Mouse (Mus musculus) neural tube, embryonic 14.5 days (tissue): ENCODE results near the gene Cubn. TPM values are rescaled to one million over a fixed set of nuclear protein-coding genes. Genes with fewer than 3 reads are reported as not detected.

Experiments used
- ATAC-seq: fragments of 200-750 bp; cut with Nextera tagmentation; 2 replicates; pipeline ENCODE4 v1.8.0; 2017; ENCODE audit warnings: low read depth, mild to moderate bottlenecking, moderate TSS enrichment, moderate library complexity
- H3K27ac ChIP-seq: fragments of 300-500 bp; sonication (generic); 2 replicates; pipeline ENCODE4 v1.5.1; 2014; ENCODE audit warnings: low read depth, mild to moderate bottlenecking, control low read depth, low read length, moderate library complexity, mixed read lengths
- H3K27me3 ChIP-seq: fragments of 300-500 bp; sonication (generic); 2 replicates; pipeline ENCODE4 v1.6.1; 2014; ENCODE audit warnings: low read length; ENCODE audit not compliant: control insufficient read depth, insufficient read depth
- H3K36me3 ChIP-seq: fragments of 300-500 bp; sonication (generic); 2 replicates; pipeline ENCODE4 v1.6.1; 2014; ENCODE audit warnings: low read length, mixed read lengths; ENCODE audit not compliant: control insufficient read depth, insufficient read depth
- H3K4me1 ChIP-seq: fragments of 300-500 bp; sonication (generic); 2 replicates; pipeline ENCODE4 v1.6.1; 2014; ENCODE audit warnings: low read length; ENCODE audit not compliant: control insufficient read depth, insufficient read depth
- H3K4me2 ChIP-seq: fragments of 300-500 bp; sonication (generic); 2 replicates; pipeline ENCODE4 v1.6.1; 2014; ENCODE audit warnings: mild to moderate bottlenecking, low read depth, low read length, control low read depth
- H3K4me3 ChIP-seq: fragments of 300-500 bp; sonication (generic); 2 replicates; pipeline ENCODE4 v1.5.1; 2014; ENCODE audit warnings: low read depth, low read length, control low read depth, mixed read lengths
- H3K9ac ChIP-seq: fragments of 300-500 bp; sonication (generic); replicated peaks from 2 replicates; pipeline ENCODE4 v1.6.1; 2014; ENCODE audit warnings: low read depth, mild to moderate bottlenecking, control low read depth, low read length, mixed read lengths
- H3K9me3 ChIP-seq: fragments of 300-500 bp; sonication (generic); 2 replicates; pipeline ENCODE4 v1.6.1; 2016; ENCODE audit warnings: low read length; ENCODE audit not compliant: control insufficient read depth
- WGBS: fragments of 180-500 bp; shearing (Covaris S2); extraction: QIAGEN DNeasy Blood & Tissue Kit; methylation state at CpG from one replicate; pipeline ENCODE4 v1.1.7; 2014; 5-methylcytosine and 5-hydroxymethylcytosine counted together
- polyA plus RNA-seq: library from polyadenylated mRNA; unstranded; fragments of >200 nt; fragmentation: Nextera tagmentation; extraction: Ambion mirVana; gene quantifications from 2 replicates; pipeline ENCODE4 v1.2.1, GENCODE M21; 2014

Cubn gene
- 0.61 and 0.63 TPM in 2 replicates for polyA plus RNA-seq

DNA sequence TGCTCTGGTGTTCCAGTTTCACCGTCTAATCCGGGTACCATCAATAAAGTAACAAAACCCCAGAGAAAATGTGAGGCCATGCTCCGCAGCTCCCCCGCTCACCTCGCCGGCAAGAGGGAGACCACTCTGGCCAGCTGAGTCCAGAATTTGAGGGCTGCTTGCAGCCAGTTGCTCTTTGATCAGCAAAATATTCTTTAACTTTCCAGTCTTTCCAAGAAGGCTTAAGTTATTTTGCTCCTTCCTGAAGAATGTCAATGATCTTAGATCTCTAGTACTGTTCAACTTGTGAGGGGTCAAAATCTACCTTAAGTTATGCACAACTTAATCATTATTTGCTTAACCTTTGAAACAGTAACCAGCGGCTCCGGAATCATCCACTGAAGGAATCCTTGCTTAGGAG is at the start of gene Cubn:
Gene Cubn (minus strand): TSS at position 80 of the 400 bp plus-strand sequence.
- no peak within 1 kb of the TSS for H3K9ac ChIP-seq
- 43% methylated on average over 8 of the region's 8 CpGs for WGBS
- no peaks in the 10 kb centered on the region for H3K27me3 ChIP-seq
- no peaks in the 10 kb centered on the region for H3K36me3 ChIP-seq
- H3K4me2 ChIP-seq: no peak within 1 kb of the TSS
- H3K4me3 ChIP-seq: no peak within 1 kb of the TSS
- H3K27ac ChIP-seq: no peak within 1 kb of the TSS
- no peaks in the 10 kb centered on the region for H3K4me1 ChIP-seq
- no peaks in the 10 kb centered on the region for H3K9me3 ChIP-seq
- ATAC-seq: no peak

DNA sequence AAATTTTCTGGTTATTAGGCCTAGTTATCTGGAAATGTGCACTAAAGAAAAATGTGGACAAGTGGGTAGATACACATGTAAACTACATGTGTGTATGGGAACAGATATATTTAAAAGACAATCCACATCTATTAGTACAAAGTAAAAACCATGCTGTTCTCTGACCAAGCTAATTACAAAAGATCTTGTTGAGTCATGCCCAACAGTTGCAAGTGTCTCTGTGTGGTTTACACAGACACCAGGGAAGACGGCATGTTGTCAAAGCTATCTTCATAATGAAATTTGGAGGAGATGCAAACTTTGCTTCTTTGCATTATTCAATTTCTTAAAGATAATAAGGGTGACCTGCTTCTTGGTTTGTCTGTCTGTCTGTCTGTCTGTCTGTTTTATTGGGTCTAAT is 48.2 kb upstream of the Cubn start:
- WGBS: 92% methylated on average over 1 of the region's 1 CpGs
- ATAC-seq: no peak
- no peaks in the 10 kb centered on the region for H3K9me3 ChIP-seq
- H3K9ac ChIP-seq: no peak overlapping the region
- no peaks in the 10 kb centered on the region for H3K27me3 ChIP-seq
- no peak overlapping the region for H3K27ac ChIP-seq
- no peak overlapping the region for H3K4me3 ChIP-seq
- no peaks in the 10 kb centered on the region for H3K36me3 ChIP-seq
- no peak overlapping the region for H3K4me2 ChIP-seq
- peaks cover 5% of the 10 kb centered on the region for H3K4me1 ChIP-seq

DNA sequence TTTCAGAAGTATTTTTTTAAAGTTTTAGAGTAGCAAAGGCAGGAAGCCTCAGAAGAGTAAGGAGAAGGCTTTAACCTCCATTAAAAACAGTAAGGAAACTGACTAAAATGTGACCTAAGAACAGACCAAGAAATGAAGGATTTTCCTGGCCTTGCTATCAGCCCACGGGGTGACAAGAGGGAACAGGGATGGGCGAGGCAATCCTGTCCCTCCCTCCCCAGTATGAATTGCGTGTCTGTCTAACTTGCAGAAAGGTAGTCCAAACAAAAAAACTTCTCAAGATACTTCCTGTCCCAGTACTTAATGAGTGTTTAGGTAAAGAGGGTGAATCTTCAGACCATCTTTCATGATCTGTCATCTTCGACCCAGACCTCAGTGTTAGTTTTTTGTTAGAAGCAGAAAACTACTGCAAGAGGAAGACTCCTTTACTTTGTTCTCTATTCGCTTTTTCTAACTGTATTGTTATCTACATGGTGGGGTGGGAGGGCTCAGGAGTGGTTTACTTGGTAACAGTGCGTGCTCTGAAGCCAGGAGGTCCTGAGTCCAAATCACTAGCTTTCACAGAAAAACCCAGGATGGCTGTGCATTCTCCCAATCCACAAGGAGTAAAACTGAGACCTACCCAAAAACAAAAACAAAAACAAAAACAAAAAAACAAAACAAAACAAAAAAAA is 47.2 kb upstream of the Cubn start:
- no peak overlapping the region for H3K27ac ChIP-seq
- ATAC-seq: no peak
- no peaks in the 10 kb centered on the region for H3K36me3 ChIP-seq
- H3K27me3 ChIP-seq: no peaks in the 10 kb centered on the region
- peaks cover 2% of the 10 kb centered on the region; the same call in 1 of the 2 replicates for H3K4me1 ChIP-seq
- no peak overlapping the region for H3K4me2 ChIP-seq
- WGBS: 74% methylated on average over 6 of the region's 6 CpGs
- H3K9ac ChIP-seq: no peak overlapping the region
- H3K4me3 ChIP-seq: no peak overlapping the region
- no peaks in the 10 kb centered on the region for H3K9me3 ChIP-seq

DNA sequence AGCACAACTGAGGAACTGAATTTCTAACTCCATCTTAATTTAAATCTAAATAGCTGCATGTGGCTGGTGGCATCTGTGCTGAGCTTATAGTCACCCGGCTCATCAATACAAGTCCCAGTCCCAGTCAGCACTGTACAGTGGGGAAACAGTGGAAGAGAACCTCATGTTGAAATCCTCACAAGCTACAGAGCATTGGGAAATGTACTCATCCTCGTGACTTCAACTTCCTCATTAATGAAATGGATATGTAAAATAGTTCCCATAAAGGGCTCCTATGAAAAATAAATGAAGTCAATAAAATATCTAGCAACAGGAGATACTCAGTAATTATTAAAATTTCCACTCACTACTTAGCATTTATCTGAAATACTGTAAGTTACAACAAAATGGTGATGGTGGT is 46.6 kb upstream of the Cubn start:
- Histone ChIP-seq H3K4me2 (no peak overlapping the region), H3K36me3 (no peaks in the 10 kb centered on the region), H3K4me1 (no peaks in the 10 kb centered on the region), H3K9me3 (no peaks in the 10 kb centered on the region), H3K9ac (no peak overlapping the region), H3K27ac (no peak overlapping the region), H3K27me3 (no peaks in the 10 kb centered on the region), H3K4me3 (no peak overlapping the region)
- 72% methylated on average over 2 of the region's 2 CpGs for WGBS
- no peak for ATAC-seq

DNA sequence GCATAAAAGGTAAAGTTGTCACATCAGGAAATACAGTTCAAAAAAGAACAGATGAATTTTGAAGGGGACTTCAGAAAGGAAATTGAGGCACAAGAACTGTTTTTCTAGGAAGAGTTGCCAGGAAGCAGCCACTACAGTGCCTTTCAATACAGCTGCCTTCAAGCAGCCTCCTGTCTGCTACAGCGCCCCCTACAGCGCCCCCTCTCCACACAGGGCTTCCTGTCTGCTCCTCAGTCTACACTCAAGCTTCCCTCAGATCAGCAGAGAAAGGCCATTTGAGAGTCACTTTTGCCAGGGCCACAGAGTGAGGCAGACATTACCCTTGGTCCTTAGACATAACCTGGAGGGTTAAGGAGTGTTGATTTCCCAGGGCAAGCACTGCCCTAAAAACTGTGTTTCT is 46.1 kb upstream of the Cubn start:
- Histone ChIP-seq H3K27ac (no peak overlapping the region), H3K4me2 (no peak overlapping the region), H3K4me1 (no peaks in the 10 kb centered on the region), H3K27me3 (no peaks in the 10 kb centered on the region), H3K36me3 (no peaks in the 10 kb centered on the region), H3K4me3 (no peak overlapping the region), H3K9ac (no peak overlapping the region), H3K9me3 (no peaks in the 10 kb centered on the region)
- ATAC-seq: no peak
- 11% methylated on average over 2 of the region's 2 CpGs for WGBS

DNA sequence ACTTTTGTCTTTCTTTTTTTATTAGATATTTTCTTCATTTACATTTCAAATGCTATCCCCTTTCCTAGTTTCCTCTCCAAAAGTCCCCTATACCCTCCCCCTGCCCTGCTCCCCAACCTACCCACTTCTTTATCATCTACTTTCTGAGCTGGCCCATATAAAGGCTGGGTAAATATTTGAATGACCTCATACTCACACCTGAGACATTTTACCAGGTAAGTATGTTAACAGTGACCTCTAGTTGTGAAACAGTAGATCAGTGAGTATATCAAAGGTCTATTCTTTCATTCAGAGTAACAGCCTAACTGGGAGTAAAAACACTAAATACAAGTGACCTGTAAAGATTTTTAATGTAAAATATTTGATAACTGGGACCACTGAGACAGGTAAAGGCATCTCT is 45.1 kb upstream of the Cubn start:
- no peaks in the 10 kb centered on the region for H3K4me1 ChIP-seq
- no peaks in the 10 kb centered on the region for H3K36me3 ChIP-seq
- H3K9ac ChIP-seq: no peak overlapping the region
- no peak overlapping the region for H3K4me2 ChIP-seq
- no peak overlapping the region for H3K27ac ChIP-seq
- ATAC-seq: no peak
- H3K4me3 ChIP-seq: no peak overlapping the region
- no peaks in the 10 kb centered on the region for H3K9me3 ChIP-seq
- H3K27me3 ChIP-seq: no peaks in the 10 kb centered on the region

DNA sequence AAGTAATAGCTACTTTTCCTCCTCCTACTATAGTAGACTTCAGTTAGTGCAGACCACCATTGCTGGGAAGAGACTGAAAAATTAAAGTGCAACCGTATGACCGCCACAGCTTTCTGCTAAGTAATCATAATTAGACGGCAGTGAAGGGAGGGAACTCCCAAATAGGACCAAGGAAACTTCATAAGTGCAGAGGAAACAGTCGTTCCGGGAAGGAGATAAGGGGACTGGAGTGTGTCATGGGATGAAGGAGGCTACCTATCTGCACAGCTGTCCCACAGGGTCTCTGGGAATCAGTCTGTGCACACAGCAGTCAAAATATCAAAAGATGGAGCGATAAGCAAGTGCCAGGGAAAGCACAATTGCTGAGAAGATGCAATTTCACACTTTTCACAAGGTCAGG is 39.0 kb upstream of the Cubn start:
- Histone ChIP-seq H3K27me3 (no peaks in the 10 kb centered on the region), H3K4me2 (no peak overlapping the region), H3K4me3 (no peak overlapping the region), H3K4me1 (no peaks in the 10 kb centered on the region), H3K36me3 (no peaks in the 10 kb centered on the region), H3K9me3 (no peaks in the 10 kb centered on the region), H3K27ac (no peak overlapping the region), H3K9ac (no peak overlapping the region)
- ATAC-seq: no peak
- 94% methylated on average over 6 of the region's 6 CpGs for WGBS

DNA sequence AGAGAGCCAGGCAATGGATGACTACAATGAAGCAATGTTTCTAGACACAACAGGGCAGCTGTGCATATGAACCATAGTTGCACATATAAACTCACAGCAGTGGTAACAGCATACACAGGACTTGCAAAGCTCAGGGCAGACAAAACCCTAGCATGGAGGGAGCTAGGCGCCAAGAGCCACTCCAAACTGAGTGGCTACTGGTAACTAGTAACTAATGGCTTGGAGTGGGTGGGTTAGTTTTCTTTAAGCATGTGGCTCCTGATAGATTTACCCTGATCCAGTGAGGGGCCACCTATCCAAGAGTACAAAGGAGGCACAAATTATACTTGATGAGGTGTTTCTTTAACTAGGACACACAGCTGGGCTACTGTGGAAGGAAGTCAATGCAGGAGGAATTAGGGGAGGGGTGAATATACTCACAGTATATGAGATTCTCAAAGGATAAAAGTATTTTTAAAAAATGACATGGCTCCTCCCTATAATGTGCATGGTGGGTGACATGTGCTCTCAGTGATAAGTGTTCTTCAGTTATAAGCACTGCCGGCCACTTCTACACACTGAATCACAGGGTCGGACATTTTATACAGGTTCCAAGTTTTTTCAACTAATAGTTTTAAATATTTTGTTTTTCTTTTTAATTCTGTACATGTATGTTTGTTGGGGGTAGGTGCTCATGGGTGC is 37.8 kb upstream of the Cubn start:
- Histone ChIP-seq H3K4me3 (no peak overlapping the region), H3K27me3 (no peaks in the 10 kb centered on the region), H3K9ac (no peak overlapping the region), H3K36me3 (no peaks in the 10 kb centered on the region), H3K4me2 (no peak overlapping the region), H3K27ac (no peak overlapping the region), H3K9me3 (no peaks in the 10 kb centered on the region), H3K4me1 (no peaks in the 10 kb centered on the region)
- 92% methylated on average over 3 of the region's 3 CpGs for WGBS
- no peak for ATAC-seq

DNA sequence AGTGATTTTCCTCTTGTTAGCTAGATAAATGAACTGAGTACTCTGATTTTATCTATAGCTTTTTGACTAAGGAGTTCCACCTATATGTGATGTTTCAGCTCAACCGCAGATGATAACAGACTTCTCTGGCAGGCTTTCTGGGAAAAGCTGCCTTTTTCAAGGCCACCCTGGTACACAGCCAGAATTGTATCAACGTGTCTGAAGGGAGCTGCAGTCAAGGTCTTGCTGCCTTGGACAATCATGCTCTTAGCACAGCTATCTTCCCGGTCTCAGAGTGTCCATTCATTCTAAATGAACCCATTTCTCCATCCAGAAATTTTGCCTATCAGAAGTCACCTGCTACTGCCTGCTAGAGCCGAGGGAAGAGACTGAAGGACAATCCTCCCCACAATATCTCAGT is 35.9 kb upstream of the Cubn start:
- no peak for ATAC-seq
- no peaks in the 10 kb centered on the region for H3K9me3 ChIP-seq
- H3K27me3 ChIP-seq: no peaks in the 10 kb centered on the region
- no peak overlapping the region for H3K27ac ChIP-seq
- H3K4me2 ChIP-seq: no peak overlapping the region
- 65% methylated on average over 4 of the region's 4 CpGs for WGBS
- no peaks in the 10 kb centered on the region for H3K4me1 ChIP-seq
- H3K9ac ChIP-seq: no peak overlapping the region
- no peak overlapping the region for H3K4me3 ChIP-seq
- no peaks in the 10 kb centered on the region for H3K36me3 ChIP-seq
